Mouse (Mus musculus): ENCODE measurements around the gene Lamc1. TPM values are rescaled to one million over a fixed set of nuclear protein-coding genes. Genes with fewer than 3 reads are reported as not detected.

Gene Lamc1
- polyA plus RNA-seq, 1 experiment from 2014 or later, result 106 TPM

- 86% methylated on average over 8 of the region's 8 CpGs for WGBS
- H3K4me3 ChIP-seq (ENCODE audit: low read depth, low read length), result no peak overlapping the region
These were observed 47.4 kb downstream of the Lamc1 start for GRCm38 (mm10) chr1:153285188-153285587.

GRCm38 (mm10) chr1:153282342-153282975, 50.1 kb downstream of the Lamc1 start:
- 64% methylated on average over 5 of the region's 5 CpGs for WGBS
- peak; percentile 14; the same call in 1 of the 2 replicates for ATAC-seq
- Histone ChIP-seq H3K27me3 (replicated peaks; ENCODE audit: insufficient read depth, low read length) (no peaks in the 10 kb centered on the region), H3K27ac (ENCODE audit: low read length) (no peak overlapping the region), H3K4me1 (ENCODE audit: insufficient read depth, low read depth, low read length) (peaks cover 12% of the 10 kb centered on the region; the same call in 1 of the 2 replicates), H3K4me3 (ENCODE audit: low read depth, low read length) (no peak overlapping the region), H3K36me3 (ENCODE audit: insufficient read depth, low read length) (no peaks in the 10 kb centered on the region), H3K4me2 (replicated peaks; ENCODE audit: low read depth, low read length) (no peak overlapping the region), H3K9ac (replicated peaks; ENCODE audit: low read depth) (no peak overlapping the region), H3K9me3 (ENCODE audit: low read length) (no peaks in the 10 kb centered on the region)
- no peak for DNase-seq (ENCODE audit: low spot score)
- TF ChIP-seq EP300 (IDR thresholded peaks at IDR 0.05) (peak; percentile 95), CTCF (IDR thresholded peaks at IDR 0.05) (no peak)

More at GRCm38 (mm10) chr1:153285188-153285587, 47.4 kb downstream of the Lamc1 start:
- Histone ChIP-seq H3K27ac (ENCODE audit: low read length) (no peak overlapping the region), H3K27me3 (replicated peaks; ENCODE audit: insufficient read depth, low read length) (no peaks in the 10 kb centered on the region), H3K4me1 (ENCODE audit: insufficient read depth, low read depth, low read length) (peaks cover 14% of the 10 kb centered on the region; the same call in 1 of the 2 replicates), H3K9me3 (ENCODE audit: low read length) (no peaks in the 10 kb centered on the region), H3K4me2 (replicated peaks; ENCODE audit: low read depth, low read length) (no peak overlapping the region), H3K9ac (replicated peaks; ENCODE audit: low read depth) (no peak overlapping the region), H3K36me3 (ENCODE audit: insufficient read depth, low read length) (no peaks in the 10 kb centered on the region)
- no peak for ATAC-seq
- no peak for TF ChIP-seq EP300 (IDR thresholded peaks at IDR 0.05)
- no peak for TF ChIP-seq CTCF (IDR thresholded peaks at IDR 0.05)
- DNase-seq (ENCODE audit: low spot score), result no peak

GRCm38 (mm10) chr1:153281483-153281882, 51.1 kb downstream of the Lamc1 start:
- no peaks in the 10 kb centered on the region for H3K9me3 ChIP-seq (ENCODE audit: low read length)
- H3K4me1 ChIP-seq (ENCODE audit: insufficient read depth, low read depth, low read length), result peaks cover 5% of the 10 kb centered on the region; the same call in 1 of the 2 replicates
- no peaks in the 10 kb centered on the region for H3K27me3 ChIP-seq (replicated peaks; ENCODE audit: insufficient read depth, low read length)
- H3K36me3 ChIP-seq (ENCODE audit: insufficient read depth, low read length), result no peaks in the 10 kb centered on the region
- no peak overlapping the region for H3K27ac ChIP-seq (ENCODE audit: low read length)
- no peak overlapping the region for H3K9ac ChIP-seq (replicated peaks; ENCODE audit: low read depth)
- H3K4me3 ChIP-seq (ENCODE audit: low read depth, low read length), result no peak overlapping the region
- ATAC-seq (no peak), DNase-seq (ENCODE audit: low spot score) (no peak)
- WGBS, result 67% methylated on average over 4 of the region's 4 CpGs
- TF ChIP-seq CTCF (IDR thresholded peaks at IDR 0.05), result no peak
- TF ChIP-seq EP300 (IDR thresholded peaks at IDR 0.05), result no peak
- H3K4me2 ChIP-seq (replicated peaks; ENCODE audit: low read depth, low read length), result no peak overlapping the region

- no peak overlapping the region for H3K4me3 ChIP-seq (ENCODE audit: low read depth, low read length)
- DNase-seq (ENCODE audit: low spot score), result no peak
These were observed 52.2 kb downstream of the Lamc1 start for GRCm38 (mm10) chr1:153280411-153280810.

GRCm38 (mm10) chr1:153278028-153278613, 54.5 kb downstream of the Lamc1 start:
- Histone ChIP-seq H3K9me3 (ENCODE audit: low read length) (no peaks in the 10 kb centered on the region), H3K36me3 (ENCODE audit: insufficient read depth, low read length) (no peaks in the 10 kb centered on the region), H3K27ac (ENCODE audit: low read length) (peak overlapping the region; percentile 62; the same call in 1 of the 2 replicates), H3K9ac (replicated peaks; ENCODE audit: low read depth) (no peak overlapping the region), H3K4me3 (ENCODE audit: low read depth, low read length) (no peak overlapping the region), H3K4me1 (ENCODE audit: insufficient read depth, low read depth, low read length) (peaks cover 18% of the 10 kb centered on the region), H3K4me2 (replicated peaks; ENCODE audit: low read depth, low read length) (no peak overlapping the region), H3K27me3 (replicated peaks; ENCODE audit: insufficient read depth, low read length) (no peaks in the 10 kb centered on the region)
- DNase-seq (ENCODE audit: low spot score) (peak; percentile 79), ATAC-seq (peak; percentile 80)
- peak; percentile 47; the same call in 1 of the 2 replicates for TF ChIP-seq EP300 (IDR thresholded peaks at IDR 0.05)
- no peak for TF ChIP-seq CTCF (IDR thresholded peaks at IDR 0.05)
- WGBS, result 35% methylated on average over 9 of the region's 9 CpGs

More at GRCm38 (mm10) chr1:153280411-153280810, 52.2 kb downstream of the Lamc1 start:
- Histone ChIP-seq H3K9ac (replicated peaks; ENCODE audit: low read depth) (no peak overlapping the region), H3K27me3 (replicated peaks; ENCODE audit: insufficient read depth, low read length) (no peaks in the 10 kb centered on the region), H3K9me3 (ENCODE audit: low read length) (no peaks in the 10 kb centered on the region), H3K4me2 (replicated peaks; ENCODE audit: low read depth, low read length) (no peak overlapping the region), H3K4me1 (ENCODE audit: insufficient read depth, low read depth, low read length) (peaks cover 5% of the 10 kb centered on the region; the same call in 1 of the 2 replicates), H3K36me3 (ENCODE audit: insufficient read depth, low read length) (no peaks in the 10 kb centered on the region), H3K27ac (ENCODE audit: low read length) (no peak overlapping the region)
- no peak for ATAC-seq
- WGBS, result 38% methylated on average over 5 of the region's 5 CpGs
- TF ChIP-seq EP300 (IDR thresholded peaks at IDR 0.05) (no peak), CTCF (IDR thresholded peaks at IDR 0.05) (no peak)

GRCm38 (mm10) chr1:153275466-153275865, 57.1 kb downstream of the Lamc1 start:
- H3K9ac ChIP-seq (replicated peaks; ENCODE audit: low read depth), result no peak overlapping the region
- DNase-seq (ENCODE audit: low spot score), result peak; percentile 49
- no peak for ATAC-seq
- TF ChIP-seq EP300 (IDR thresholded peaks at IDR 0.05), result no peak
- TF ChIP-seq CTCF (IDR thresholded peaks at IDR 0.05), result no peak
- H3K27me3 ChIP-seq (replicated peaks; ENCODE audit: insufficient read depth, low read length), result no peaks in the 10 kb centered on the region
- H3K4me1 ChIP-seq (ENCODE audit: insufficient read depth, low read depth, low read length), result peaks cover 21% of the 10 kb centered on the region
- no peak overlapping the region; the same call in 1 of the 2 replicates for H3K27ac ChIP-seq (ENCODE audit: low read length)
- no peak overlapping the region for H3K4me2 ChIP-seq (replicated peaks; ENCODE audit: low read depth, low read length)
- H3K36me3 ChIP-seq (ENCODE audit: insufficient read depth, low read length), result no peaks in the 10 kb centered on the region
- no peaks in the 10 kb centered on the region for H3K9me3 ChIP-seq (ENCODE audit: low read length)
- H3K4me3 ChIP-seq (ENCODE audit: low read depth, low read length), result no peak overlapping the region
- WGBS, result 32% methylated on average over 5 of the region's 5 CpGs
